Mouse (Mus musculus) lung, postnatal 10 days (tissue): ENCODE results near the gene Neurl1b.

Experiments
- DNase-seq: peaks from one replicate; pipeline ENCODE4 v3.0.0; 2021

Neurl1b gene

DNA sequence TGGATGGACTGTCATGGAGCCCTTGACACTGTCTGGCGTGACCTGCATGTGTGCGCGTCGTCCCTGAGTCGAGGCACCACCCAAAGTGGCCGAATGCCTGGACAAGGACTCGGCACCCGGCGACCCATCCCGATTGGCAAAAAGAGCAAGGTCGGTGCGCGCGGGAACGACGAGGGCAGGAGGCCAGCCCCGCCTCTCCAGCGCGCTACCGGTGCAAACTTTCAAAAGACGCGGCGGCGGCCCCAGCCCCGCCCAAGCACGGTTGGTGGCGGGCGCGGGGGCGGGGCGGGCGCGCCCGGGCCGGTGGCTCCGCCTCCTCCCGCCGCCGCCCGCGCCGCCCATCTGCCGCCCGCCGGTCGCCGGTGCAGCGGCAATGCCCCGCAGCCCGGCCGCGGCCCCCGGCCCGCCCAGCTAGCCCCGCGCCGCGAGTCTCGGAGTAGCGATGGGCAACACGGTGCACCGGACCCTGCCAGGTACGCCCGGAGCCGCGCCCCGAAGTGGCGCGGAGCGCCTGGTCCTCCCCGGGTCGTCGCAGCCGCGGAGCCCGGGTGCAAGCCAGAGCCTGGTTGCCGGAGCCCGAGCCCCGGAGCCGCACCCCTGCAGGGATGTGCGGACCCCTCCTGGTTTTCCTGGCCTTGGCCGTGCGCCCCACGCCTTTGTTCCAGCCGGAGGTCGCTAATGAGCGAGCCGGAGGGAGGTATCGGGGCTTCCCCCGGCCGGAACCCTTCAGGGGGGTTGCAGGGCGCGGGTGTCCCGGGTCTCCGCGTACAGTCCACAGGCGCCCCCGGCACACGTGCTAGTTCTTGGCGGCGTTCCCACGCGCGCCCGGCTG is at the start of gene Neurl1b:
Gene Neurl1b (plus strand): TSS at position 307 of the 832 bp plus-strand sequence.
- peak; percentile 60 for DNase-seq

DNA sequence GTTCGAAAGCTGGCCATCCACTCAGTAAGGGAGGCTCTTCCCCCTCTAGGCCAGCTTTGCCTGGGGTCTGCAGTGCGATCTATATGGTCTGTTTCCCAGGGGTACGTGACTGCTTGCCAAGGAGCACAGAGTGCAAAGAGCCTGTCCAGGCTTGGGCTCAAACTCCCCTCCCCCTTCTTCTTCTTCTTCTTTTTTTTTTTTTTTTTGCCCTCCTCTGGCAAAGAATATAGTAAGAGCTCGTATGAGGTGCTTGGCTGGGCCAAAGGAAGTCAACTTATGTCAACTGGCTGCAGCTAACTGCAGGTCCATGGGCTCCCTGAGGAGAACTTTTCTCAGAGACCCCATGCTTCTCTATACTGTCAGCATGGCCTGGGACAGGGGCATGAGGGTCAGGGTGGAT is 47.8 kb upstream of the Neurl1b start:
- DNase-seq = no peak

DNA sequence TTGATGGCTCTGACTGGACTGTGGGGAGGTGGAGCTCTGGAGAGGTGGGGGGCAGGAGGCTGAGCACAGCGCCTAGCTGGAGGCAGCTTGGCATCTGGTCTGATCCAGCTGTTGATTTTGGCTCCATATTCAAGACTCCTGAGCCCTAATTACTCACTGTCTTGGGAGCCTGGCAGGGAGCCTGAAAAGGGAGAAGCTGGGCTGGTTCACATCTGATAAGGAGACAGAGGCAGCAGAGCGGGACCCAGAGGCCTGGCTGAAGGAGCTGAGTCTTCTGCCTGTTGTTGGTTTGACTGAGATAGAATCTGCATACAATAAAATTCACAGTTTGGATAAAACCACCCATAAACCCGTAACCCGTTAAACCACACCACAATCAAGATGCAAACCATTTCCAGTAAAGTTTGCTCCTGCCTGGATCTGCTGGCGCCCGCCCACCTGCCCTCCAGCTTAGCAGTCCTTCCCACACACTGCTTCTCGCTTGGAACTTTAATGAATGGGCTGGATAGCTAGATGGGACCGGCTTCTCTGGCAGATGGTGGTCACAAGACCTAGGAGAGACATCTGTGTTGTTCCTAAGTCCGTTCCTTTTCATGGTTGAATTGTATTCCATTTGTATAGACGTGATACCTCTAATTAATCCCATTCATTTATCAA is 46.2 kb upstream of the Neurl1b start:
- peak; percentile 92 for DNase-seq

DNA sequence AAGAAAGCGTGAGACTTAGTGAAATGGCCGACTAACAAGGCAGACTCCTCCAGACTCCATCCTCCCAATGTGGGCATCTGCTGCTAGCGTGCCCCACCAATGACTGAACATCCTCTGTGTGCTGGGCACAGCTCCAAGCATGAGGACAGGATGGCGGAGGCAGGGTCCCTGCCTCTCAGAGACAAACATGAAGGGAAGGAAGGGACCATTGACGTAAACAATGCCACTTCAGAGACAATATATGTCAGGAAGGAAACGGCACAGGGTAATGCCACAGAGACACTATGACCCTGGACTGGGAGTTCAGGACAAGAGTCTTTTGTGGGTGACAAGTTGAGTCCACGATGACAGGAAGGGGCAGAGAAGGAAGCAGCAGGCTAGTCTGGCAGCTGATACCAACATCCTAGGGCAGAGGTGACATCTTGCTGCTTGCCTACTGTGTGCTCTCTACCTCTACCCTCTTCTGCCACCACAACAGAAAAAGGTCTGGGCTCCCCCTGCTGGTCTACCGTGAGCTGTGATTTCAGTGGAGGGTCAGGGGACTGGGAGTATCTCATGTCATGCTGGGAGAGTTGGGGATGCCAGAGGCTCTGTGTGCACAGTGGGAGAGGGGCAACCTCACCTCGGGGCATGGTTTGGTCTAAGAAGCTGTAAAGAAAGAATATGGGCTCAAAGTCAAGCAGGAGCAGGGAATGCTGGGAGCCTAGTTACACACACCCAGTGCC is 43.9 kb upstream of the Neurl1b start:
- peak; percentile 87 for DNase-seq

DNA sequence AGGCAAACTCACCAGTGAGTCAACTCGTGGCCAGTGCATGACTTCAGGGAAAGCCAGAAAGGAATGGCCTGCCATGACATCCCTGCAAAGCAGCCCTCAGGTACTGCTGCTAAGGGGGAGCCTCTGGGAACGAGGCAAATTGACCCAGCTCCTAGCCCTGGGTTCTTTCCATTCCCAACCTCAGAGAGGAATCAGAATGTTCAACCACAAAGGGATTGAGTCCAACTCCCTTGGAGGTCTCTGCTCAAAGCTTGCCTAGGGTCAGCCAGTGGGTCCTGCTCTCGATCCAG is 43.4 kb upstream of the Neurl1b start:
- DNase-seq = no peak

DNA sequence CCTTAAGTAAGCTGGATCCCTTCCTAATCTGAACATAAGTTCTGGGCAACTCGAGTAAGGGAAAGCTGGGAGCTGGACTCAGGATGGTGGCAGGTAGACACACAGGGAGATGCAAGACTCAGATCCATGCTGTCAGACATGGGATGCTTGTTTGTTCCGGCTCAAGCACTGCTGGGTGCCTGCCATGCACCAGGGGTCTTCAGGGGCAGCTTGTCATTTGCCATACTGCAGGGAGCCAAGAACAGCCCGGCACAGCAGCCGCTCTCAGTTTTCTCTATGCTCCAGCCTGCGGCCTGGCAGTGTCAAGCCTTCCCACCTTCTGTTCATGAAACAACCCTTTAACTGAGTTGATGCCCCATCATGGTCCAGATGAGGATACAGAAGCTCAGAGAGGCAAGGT is 41.4 kb upstream of the Neurl1b start:
- no peak for DNase-seq

DNA sequence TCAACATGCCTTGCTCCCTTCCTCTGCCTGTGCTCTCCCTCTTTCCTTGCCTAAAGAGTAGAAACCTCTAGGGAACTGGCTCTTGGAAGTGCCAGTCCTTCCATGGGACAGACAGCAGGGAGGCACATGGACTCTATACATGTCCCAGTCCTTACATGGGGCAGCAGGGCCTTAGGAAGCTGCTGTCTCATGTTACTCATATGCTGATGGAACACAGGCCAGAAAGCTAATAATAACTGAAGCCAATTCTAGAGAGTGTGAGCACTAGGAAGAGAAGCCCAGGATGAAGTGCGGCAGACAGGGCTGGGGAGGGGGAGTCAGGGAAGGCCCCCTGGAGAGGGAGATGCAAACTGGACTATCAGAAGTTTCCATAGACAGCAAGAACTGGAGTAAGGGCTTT is 38.2 kb upstream of the Neurl1b start:
- no peak for DNase-seq

DNA sequence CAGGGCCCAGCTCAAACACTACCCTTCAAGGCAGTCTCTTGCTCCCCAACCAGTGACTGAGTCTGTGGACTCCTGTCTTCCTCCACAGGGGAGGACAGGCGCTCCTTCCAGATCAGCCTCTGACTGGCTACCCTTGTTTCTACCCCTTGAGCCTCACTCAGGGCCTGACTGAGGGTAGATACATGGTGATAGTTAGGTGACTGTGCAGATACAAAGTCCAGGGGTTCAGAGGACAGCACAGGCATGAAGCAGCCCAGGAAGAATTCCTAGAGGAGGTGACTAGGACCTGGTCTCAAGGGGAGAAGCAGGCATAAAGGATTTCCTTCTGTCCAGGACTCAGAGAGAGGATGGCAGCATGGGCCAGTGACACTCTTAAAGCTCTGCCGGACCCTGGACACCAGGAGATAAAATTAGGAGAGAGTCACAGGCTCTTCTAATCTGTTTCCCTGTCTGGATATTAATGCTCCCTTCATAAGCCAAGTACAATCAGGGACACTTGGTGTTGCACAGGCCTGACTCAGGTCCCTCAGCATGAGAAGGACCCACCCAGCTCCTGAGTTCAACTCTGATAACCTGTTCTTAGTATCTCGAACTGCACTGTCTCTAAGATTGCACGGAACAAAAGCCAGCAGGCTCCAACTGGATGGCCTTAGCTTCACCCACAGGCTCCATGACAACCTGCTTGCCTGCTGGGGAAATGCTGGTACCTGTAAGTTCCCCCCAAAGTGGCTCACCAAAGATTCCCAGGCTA is 37.5 kb upstream of the Neurl1b start:
- DNase-seq = no peak

DNA sequence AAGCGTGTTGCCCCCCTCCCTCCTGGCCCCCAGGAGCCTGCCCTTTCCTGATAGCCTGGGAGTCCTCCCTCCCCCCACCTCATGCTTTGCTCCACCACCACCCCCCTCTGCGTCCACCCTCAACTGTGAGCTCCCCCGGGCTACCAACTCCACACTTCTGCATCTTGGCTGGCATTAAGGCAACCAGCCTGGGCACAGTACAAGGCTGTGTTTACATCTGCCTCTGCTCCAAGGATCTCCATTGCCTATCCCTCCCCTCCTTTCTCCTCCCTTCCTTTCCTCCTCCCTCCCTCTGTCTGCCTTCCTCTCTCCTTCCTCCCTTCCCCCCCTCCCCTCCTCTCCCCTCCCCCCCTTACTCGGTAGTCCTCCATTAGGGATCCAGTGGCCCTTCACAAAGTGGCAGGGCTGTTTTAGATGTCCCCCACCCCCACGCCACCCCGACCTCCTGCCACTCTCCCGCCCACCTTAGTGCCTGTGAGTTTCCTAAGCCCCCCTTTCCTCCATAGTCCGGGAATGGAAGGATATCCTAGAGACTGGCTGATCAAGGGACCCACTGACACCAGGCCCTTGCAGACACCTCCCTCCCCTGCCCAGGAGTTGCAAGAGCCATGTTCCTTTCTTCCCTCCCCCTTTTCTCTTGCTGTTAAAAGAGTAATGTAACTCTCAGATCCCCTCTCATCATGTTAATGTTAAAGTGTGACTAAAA is 34.2 kb upstream of the Neurl1b start:
- DNase-seq = no peak

DNA sequence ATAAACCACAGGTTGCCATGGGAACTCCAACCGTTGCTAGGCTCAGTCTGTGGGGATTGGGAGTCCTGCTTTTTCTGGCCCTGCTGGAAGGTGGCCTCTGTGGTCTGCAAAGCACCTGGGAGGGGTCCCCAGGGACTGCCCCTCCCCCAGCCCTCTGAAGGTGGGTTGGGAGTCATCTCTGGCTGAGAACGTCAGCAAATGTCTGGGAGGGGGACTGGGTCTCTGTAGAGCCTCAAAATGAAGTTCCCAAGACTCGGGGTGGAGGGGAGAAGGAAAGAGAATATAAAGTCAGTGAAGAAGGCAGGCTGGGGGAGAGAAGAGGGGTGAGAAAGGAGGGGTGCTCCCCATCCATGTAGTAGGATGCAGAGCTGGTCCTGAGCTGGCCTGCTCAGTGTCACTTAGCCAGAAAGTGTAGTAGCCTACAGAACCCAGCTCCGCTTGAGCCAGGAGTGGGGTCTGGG is 33.6 kb upstream of the Neurl1b start:
- DNase-seq = peak; percentile 34

DNA sequence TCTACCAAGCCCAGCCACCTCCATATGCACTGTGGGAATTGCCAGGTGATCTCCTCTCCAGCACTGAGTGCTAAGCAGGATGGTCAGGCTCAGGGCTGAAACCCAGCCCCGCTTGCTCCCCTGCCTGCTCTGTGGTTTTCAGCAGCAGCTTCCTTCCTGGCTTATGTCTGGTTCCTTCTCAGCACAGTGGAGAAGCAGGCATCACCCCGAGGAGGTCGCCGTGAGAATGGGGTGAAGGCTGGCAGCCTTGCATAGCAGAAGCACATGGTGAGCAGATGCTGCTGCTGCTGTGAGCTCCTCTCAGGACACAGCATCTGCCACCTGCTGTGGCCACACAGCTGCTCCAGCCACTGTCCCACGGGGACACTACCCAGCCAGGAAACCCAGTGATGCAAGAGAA is 33.0 kb upstream of the Neurl1b start:
- DNase-seq = no peak

DNA sequence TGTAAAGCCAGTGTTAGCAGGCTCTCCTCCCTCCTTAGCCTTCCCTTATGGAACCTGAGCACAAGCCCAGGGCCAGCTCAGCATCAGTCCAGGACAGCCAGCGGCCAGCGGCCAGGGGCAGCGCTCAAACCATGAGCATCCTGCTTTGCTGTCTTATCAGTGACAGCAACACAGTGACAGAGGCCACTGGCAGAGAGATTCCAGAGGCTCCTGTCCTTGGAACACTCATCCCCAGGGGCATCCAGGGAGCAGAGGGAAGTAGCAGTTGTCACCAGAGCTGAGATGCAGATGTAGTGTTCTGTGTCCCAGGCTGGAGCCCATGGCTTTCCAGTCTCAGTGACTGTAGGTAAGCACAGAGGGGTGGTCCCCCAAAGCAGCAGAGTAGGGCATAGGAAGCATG is 32.5 kb upstream of the Neurl1b start:
- no peak for DNase-seq

DNA sequence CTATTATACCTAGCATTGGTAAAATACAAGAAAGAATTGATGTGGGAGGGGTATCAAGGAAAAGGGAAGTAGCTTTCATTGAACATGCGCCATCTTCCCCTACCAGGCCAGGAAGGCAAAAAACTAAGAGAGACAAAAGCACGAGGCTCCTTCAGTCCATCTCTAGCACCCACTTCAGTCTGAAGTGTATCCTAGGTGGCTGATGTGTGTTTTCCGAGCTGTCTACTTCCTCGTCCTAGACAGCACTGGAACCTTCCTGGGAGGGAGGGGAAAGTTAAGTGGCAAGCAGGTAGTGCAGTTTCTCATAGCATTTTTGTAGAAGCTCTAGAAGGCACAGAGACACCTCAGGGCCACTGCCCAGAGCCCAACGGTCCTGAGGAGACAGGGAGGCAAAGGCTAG is 31.9 kb upstream of the Neurl1b start:
- DNase-seq = no peak

DNA sequence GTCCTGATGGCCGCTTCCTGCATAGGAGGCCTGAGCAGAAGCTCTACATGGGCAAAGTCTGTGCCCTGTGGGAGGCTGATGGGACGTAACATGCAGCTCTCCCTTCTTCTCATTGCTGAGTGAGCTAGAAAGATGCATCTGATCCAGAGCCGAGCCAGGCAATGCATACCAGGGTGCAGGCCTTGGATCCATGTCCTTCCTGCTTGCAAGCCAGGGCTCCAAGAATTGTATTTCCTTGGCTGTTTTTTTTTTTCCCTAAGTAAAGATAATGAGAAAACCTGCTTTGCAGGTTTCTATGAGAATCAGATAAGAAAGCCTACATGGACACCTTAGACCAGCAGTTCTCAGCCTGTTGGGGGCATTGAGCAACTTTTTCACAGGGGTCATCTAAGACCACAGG is 30.5 kb upstream of the Neurl1b start:
- DNase-seq = no peak

DNA sequence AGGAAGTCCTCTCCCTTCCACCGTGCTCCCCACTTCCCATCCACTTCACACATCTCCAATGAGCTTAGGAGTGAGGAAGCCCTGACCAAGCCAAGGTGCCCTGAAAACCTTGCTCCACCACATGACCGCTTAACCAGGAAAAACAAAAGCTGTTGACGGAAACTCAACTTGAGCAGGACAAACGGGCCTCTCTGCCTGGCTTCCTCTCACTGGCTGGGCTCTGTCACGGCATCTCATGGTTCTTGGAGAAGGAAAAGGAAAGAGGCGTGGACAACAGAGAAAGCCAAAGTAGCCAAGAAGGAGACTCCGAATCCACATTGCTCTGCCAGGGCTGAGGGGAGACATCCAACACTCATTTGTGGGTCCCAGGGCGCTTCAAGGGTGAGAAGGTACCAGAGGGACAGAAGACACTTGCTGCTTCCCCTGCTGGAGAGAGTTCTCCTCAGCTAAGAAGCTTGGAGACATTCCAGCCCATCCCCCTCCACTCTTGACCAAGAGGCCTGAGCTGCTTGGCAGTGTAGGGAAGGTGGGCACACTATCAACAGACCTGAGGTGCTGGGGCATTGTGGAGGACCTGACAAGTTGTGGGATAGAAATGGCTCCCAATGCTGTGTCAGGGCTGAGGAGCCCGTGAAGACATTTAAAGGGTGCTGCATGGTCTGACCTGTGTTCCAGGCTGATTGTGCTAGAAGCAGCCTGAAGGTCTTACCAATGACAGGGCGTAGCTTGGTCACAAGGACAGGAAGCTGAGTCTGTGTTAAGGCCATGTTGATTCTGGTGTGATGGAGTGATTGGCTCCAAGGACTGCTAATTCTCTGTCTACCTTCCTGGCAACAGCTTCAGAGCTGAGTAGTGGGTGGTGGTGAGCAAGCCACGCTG is 29.1 kb upstream of the Neurl1b start:
- peak; percentile 64 for DNase-seq

DNA sequence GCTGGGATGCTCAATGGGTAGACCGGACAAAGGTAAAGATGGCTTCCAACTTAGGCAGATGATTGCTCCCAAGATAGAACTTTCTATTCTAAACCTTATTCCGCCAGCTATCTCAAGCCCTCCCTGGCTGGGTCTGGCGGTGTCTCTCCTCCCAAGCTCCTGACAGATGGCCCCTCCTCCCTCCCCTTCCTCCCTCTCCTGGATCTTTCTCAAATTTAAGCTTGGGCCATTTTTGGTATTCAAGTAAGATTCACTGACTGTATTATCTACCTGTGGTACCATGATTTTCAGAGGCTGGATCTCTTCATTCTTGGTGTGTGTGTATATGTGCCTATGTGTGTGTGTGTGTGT is 28.5 kb upstream of the Neurl1b start:
- no peak for DNase-seq

DNA sequence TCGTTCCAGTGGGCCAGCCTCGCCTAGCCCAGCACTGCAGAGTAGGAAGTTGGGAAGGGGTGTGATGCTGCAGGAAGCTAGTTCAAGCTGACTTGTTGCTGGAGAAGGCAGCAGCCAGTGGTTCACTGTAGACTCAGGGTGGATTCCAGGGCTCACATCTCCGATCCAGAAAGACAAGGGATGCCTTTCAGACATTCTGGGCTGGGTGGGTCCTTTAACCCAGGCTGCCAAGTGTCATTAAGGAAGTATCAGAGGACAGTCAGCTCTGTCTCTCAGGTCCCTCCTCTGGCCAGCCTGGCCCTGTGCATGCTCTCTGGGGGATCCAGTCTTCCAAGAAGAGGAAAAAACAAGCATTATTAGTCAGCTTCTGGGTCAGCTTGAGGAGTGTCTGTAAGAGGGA is 26.5 kb upstream of the Neurl1b start:
- peak; percentile 23 for DNase-seq

DNA sequence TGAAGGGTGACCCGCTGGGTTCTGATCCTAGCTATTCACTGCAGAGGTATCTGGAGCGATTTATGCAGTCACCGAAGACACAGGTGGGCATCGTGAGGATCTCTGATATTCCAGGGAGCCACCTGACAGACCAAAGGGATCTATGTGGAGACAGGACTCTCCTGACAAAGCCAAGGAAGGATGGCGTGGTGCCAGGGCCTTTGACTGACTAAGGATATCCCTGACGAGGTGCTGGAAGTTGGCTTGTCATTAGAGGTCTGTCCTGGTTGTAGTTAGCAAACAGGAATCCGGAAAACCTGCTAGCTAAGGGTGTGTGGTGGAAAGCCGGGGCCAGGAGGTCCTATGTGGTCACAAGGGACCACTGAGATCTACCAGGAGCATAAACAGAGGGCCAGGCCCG is 25.4 kb upstream of the Neurl1b start:
- no peak for DNase-seq

DNA sequence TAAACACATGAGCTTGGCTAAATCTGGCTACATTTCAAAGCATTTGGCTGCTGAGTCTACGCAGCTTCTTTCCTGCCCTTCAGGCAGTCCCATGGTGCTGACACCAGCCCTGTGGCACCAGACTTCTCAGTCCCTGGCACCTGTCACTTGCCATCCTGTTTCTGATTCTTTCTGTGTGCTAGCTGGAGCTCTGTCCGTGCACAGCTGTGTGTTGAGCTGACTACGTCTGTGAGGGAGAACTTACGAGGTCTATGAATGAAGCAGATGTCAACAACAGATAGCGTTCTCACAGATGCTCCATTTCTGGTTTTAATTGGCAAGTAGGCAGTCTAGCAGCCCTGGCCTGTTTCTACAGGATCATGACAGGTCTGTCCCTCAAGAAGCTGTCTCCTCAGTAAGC is 24.0 kb upstream of the Neurl1b start:
- DNase-seq = no peak

DNA sequence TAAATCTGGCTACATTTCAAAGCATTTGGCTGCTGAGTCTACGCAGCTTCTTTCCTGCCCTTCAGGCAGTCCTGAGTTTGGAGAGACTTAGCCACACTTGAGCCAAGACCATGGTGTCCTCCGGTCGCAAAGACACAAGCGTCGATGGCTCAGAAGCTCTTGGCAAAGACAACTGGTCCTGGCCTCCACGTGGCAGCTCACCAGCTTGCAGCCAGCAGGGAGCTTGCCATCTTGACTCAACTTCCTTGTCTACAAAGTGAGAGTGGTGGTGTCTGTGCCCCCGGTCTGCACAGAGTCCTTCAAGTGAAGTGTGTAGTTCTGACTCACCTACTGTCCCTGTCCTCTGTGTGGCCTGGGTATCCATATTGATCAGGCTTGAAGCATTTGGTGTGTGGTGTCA is 22.3 kb upstream of the Neurl1b start:
- no peak for DNase-seq

DNA sequence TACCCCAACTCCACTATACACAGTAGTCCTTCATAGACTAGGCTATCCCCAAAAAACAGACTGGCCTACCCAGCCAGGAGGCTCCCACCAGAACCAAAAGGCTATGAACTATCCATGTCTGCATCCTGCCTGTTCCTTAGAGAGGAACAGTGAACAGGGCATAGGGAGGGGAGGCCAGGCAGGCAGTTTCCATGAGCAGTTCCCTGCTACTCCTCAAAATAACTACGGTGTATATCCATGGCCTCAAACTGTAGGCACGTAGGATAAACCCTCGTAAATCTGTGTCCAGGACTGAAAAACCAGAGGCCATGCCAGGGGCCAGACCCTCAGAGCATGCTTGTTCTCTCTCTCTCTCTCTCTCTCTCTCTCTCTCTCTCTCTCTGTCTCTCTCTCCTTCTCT is 17.9 kb upstream of the Neurl1b start:
- DNase-seq = no peak

DNA sequence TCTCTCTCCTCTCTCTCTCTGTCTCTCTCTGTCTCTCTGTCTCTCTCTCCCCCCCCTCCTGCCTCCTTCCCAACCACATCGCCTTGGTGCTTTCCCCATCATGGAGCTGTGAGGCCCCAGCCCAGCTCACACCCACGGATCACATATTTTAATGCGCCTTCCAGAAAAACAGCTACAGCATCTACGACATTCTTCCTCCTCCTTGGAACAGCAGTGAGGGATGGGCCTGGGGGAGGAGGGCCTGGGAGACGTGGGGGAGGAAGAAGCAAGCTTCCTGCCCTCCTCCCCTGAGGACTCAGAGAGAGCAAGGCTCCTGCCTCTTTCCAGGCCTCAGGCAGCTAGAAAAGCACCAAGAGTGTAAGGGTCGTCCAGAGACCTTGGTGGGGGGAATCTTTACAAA is 17.3 kb upstream of the Neurl1b start:
- peak; percentile 68 for DNase-seq
